Mouse (Mus musculus) hindbrain, embryonic 16.5 days (tissue): ENCODE results near the gene Ston1. TPM values are rescaled to one million over a fixed set of nuclear protein-coding genes. Genes with fewer than 3 reads are reported as not detected.
A peak's percentile ranks its signal among the peaks of the same experiment; 100 is the strongest.

Source experiments
- ATAC-seq: fragments of 200-750 bp; cut with Nextera tagmentation; 2 replicates; pipeline ENCODE4 v1.8.0; 2017; ENCODE audit warnings: moderate TSS enrichment, moderate library complexity
- H3K27ac ChIP-seq: fragments of 300-500 bp; sonication (generic); 2 replicates; pipeline ENCODE4 v1.5.1; 2014; ENCODE audit warnings: low read depth, mild to moderate bottlenecking, control low read depth, low read length, moderate library complexity
- H3K27me3 ChIP-seq: fragments of 300-500 bp; sonication (generic); replicated peaks from 2 replicates; pipeline ENCODE4 v1.6.1; 2014; ENCODE audit warnings: low read length; ENCODE audit not compliant: control insufficient read depth, insufficient read depth
- H3K36me3 ChIP-seq: fragments of 300-500 bp; sonication (generic); 2 replicates; pipeline ENCODE4 v1.6.1; 2014; ENCODE audit warnings: mild to moderate bottlenecking, low read length, moderate library complexity, mixed read lengths; ENCODE audit not compliant: control insufficient read depth, insufficient read depth
- H3K4me1 ChIP-seq: fragments of 300-500 bp; sonication (generic); 2 replicates; pipeline ENCODE4 v1.6.1; 2014; ENCODE audit warnings: low read depth, low read length; ENCODE audit not compliant: control insufficient read depth, insufficient read depth
- H3K4me2 ChIP-seq: fragments of 300-500 bp; sonication (generic); 2 replicates; pipeline ENCODE4 v1.6.1; 2014; ENCODE audit warnings: mild to moderate bottlenecking, low read length, control low read depth, moderate library complexity
- H3K4me3 ChIP-seq: fragments of 300-500 bp; sonication (generic); 2 replicates; pipeline ENCODE4 v1.5.1; 2014; ENCODE audit warnings: mild to moderate bottlenecking, low read length, control low read depth, moderate library complexity
- H3K9ac ChIP-seq: fragments of 300-500 bp; sonication (generic); 2 replicates; pipeline ENCODE4 v1.6.1; 2014; ENCODE audit warnings: low read depth, mild to moderate bottlenecking, control low read depth, low read length, moderate library complexity
- H3K9me3 ChIP-seq: fragments of 300-500 bp; sonication (generic); 2 replicates; pipeline ENCODE4 v1.6.1; 2014; ENCODE audit warnings: mild to moderate bottlenecking, low read length, moderate library complexity; ENCODE audit not compliant: control insufficient read depth
- WGBS: fragments of 180-500 bp; shearing (Covaris S2); extraction: QIAGEN DNeasy Blood & Tissue Kit; methylation state at CpG from one replicate; pipeline ENCODE4 v1.1.7; 2014; 5-methylcytosine and 5-hydroxymethylcytosine counted together
- polyA plus RNA-seq: library from polyadenylated mRNA; unstranded; fragments of >200 nt; fragmentation: Nextera tagmentation; extraction: Ambion mirVana; gene quantifications from 2 replicates; pipeline ENCODE4 v1.2.1, GENCODE M21; 2015

Ston1 gene
- polyA plus RNA-seq, 1 experiment from 2014 or later: 2.1 TPM

- H3K9me3 ChIP-seq: no peaks in the 10 kb centered on the region
- peak within 1 kb of the TSS; percentile 48 for H3K4me2 ChIP-seq
- no peaks in the 10 kb centered on the region for H3K36me3 ChIP-seq
- peaks cover 3% of the 10 kb centered on the region for H3K4me1 ChIP-seq
- WGBS: 38% methylated on average over 21 of the region's 21 CpGs
- H3K9ac ChIP-seq: 0 out of 2 replicates have a peak within 1 kb of the TSS, but pooled peaks have one; percentile 1
- no peaks in the 10 kb centered on the region for H3K27me3 ChIP-seq
- H3K27ac ChIP-seq: no peak within 1 kb of the TSS
- ATAC-seq: peak; percentile 82
- peak within 1 kb of the TSS; percentile 4; the same call in 1 of the 2 replicates for H3K4me3 ChIP-seq
These were observed 71.0 kb downstream of the Ston1 start, which contains the start of gene Gtf2a1l for GRCm38 (mm10) chr17:88668452-88668851. Gene Gtf2a1l (plus strand): TSS chr17:88668660.

- no peak overlapping the region for H3K27ac ChIP-seq
These were observed 72.4 kb downstream of the Ston1 start for GRCm38 (mm10) chr17:88669921-88670320.

GRCm38 (mm10) chr17:88670800-88671199 is 73.3 kb downstream of the Ston1 start:
- H3K27me3 ChIP-seq: no peaks in the 10 kb centered on the region
- peaks cover 3% of the 10 kb centered on the region for H3K4me1 ChIP-seq
- no peak for ATAC-seq
- no peaks in the 10 kb centered on the region for H3K36me3 ChIP-seq
- 69% methylated on average over 4 of the region's 4 CpGs for WGBS
- H3K9me3 ChIP-seq: no peaks in the 10 kb centered on the region
- no peak overlapping the region for H3K27ac ChIP-seq
- no peak overlapping the region for H3K4me2 ChIP-seq
- H3K4me3 ChIP-seq: no peak overlapping the region
- H3K9ac ChIP-seq: no peak overlapping the region

More at GRCm38 (mm10) chr17:88669921-88670320, 72.4 kb downstream of the Ston1 start:
- H3K36me3 ChIP-seq: no peaks in the 10 kb centered on the region
- H3K9me3 ChIP-seq: no peaks in the 10 kb centered on the region
- ATAC-seq: 0 out of 2 replicates have a peak, but pooled peaks have one; percentile 25
- no peak overlapping the region for H3K9ac ChIP-seq
- no peak overlapping the region for H3K4me2 ChIP-seq
- 41% methylated on average over 2 of the region's 2 CpGs for WGBS
- no peaks in the 10 kb centered on the region for H3K27me3 ChIP-seq
- H3K4me3 ChIP-seq: no peak overlapping the region
- peaks cover 3% of the 10 kb centered on the region for H3K4me1 ChIP-seq

GRCm38 (mm10) chr17:88675310-88676309 is 78.1 kb downstream of the Ston1 start:
- Histone ChIP-seq H3K9me3 (no peaks in the 10 kb centered on the region), H3K4me2 (no peak overlapping the region), H3K27ac (no peak overlapping the region), H3K4me1 (no peaks in the 10 kb centered on the region), H3K4me3 (no peak overlapping the region), H3K36me3 (no peaks in the 10 kb centered on the region), H3K9ac (no peak overlapping the region), H3K27me3 (no peaks in the 10 kb centered on the region)
- WGBS: 90% methylated on average over 23 of the region's 23 CpGs
- ATAC-seq: no peak

- Histone ChIP-seq H3K4me2 (no peak overlapping the region), H3K9me3 (no peaks in the 10 kb centered on the region), H3K9ac (no peak overlapping the region), H3K27me3 (no peaks in the 10 kb centered on the region), H3K4me3 (no peak overlapping the region), H3K36me3 (no peaks in the 10 kb centered on the region), H3K4me1 (no peaks in the 10 kb centered on the region), H3K27ac (no peak overlapping the region)
- 43% methylated on average over 11 of the region's 11 CpGs for WGBS
- no peak for ATAC-seq
These were observed 90.7 kb downstream of the Ston1 start for GRCm38 (mm10) chr17:88688226-88688625.

GRCm38 (mm10) chr17:88696656-88697333 is 99.3 kb downstream of the Ston1 start:
- Histone ChIP-seq H3K4me1 (no peaks in the 10 kb centered on the region), H3K4me2 (no peak overlapping the region), H3K27ac (no peak overlapping the region), H3K9me3 (0 out of 2 replicates have a peak, but pooled peaks cover 2% of the 10 kb centered on the region), H3K36me3 (no peaks in the 10 kb centered on the region), H3K9ac (no peak overlapping the region), H3K4me3 (no peak overlapping the region), H3K27me3 (no peaks in the 10 kb centered on the region)
- ATAC-seq: no peak
- 37% methylated on average over 9 of the region's 9 CpGs for WGBS

- Histone ChIP-seq H3K9ac (no peak overlapping the region), H3K36me3 (no peaks in the 10 kb centered on the region), H3K4me2 (no peak overlapping the region), H3K27me3 (no peaks in the 10 kb centered on the region), H3K4me3 (no peak overlapping the region), H3K4me1 (no peaks in the 10 kb centered on the region), H3K9me3 (0 out of 2 replicates have a peak, but pooled peaks cover 2% of the 10 kb centered on the region), H3K27ac (no peak overlapping the region)
- no peak for ATAC-seq
These were observed 103.4 kb downstream of the Ston1 start for GRCm38 (mm10) chr17:88700901-88701300.

GRCm38 (mm10) chr17:88702345-88702744 is 104.9 kb downstream of the Ston1 start:
- no peak overlapping the region for H3K27ac ChIP-seq

GRCm38 (mm10) chr17:88703112-88703511 is 105.6 kb downstream of the Ston1 start:
- no peak overlapping the region for H3K4me2 ChIP-seq
- H3K27ac ChIP-seq: no peak overlapping the region
- no peak overlapping the region for H3K9ac ChIP-seq
- no peak for ATAC-seq
- H3K36me3 ChIP-seq: no peaks in the 10 kb centered on the region
- 46% methylated on average over 4 of the region's 4 CpGs for WGBS
- no peaks in the 10 kb centered on the region for H3K27me3 ChIP-seq
- no peak overlapping the region for H3K4me3 ChIP-seq
- H3K9me3 ChIP-seq: 0 out of 2 replicates have a peak, but pooled peaks cover 2% of the 10 kb centered on the region
- H3K4me1 ChIP-seq: peaks cover 4% of the 10 kb centered on the region; the same call in 1 of the 2 replicates

More at GRCm38 (mm10) chr17:88702345-88702744, 104.9 kb downstream of the Ston1 start:
- no peaks in the 10 kb centered on the region for H3K36me3 ChIP-seq
- no peak overlapping the region for H3K4me3 ChIP-seq
- 0 out of 2 replicates have a peak, but pooled peaks cover 2% of the 10 kb centered on the region for H3K9me3 ChIP-seq
- H3K4me1 ChIP-seq: peaks cover 4% of the 10 kb centered on the region; the same call in 1 of the 2 replicates
- no peak overlapping the region for H3K9ac ChIP-seq
- H3K4me2 ChIP-seq: no peak overlapping the region
- no peaks in the 10 kb centered on the region for H3K27me3 ChIP-seq
- no peak for ATAC-seq
- WGBS: 27% methylated on average over 6 of the region's 6 CpGs
